Mouse (Mus musculus): ENCODE results near the gene Wasf1. TPM values are rescaled to one million over a fixed set of nuclear protein-coding genes. Genes with fewer than 3 reads are reported as not detected.

Wasf1 gene
- polyA plus RNA-seq (2017; shearing (Covaris generic)): not detected

DNA sequence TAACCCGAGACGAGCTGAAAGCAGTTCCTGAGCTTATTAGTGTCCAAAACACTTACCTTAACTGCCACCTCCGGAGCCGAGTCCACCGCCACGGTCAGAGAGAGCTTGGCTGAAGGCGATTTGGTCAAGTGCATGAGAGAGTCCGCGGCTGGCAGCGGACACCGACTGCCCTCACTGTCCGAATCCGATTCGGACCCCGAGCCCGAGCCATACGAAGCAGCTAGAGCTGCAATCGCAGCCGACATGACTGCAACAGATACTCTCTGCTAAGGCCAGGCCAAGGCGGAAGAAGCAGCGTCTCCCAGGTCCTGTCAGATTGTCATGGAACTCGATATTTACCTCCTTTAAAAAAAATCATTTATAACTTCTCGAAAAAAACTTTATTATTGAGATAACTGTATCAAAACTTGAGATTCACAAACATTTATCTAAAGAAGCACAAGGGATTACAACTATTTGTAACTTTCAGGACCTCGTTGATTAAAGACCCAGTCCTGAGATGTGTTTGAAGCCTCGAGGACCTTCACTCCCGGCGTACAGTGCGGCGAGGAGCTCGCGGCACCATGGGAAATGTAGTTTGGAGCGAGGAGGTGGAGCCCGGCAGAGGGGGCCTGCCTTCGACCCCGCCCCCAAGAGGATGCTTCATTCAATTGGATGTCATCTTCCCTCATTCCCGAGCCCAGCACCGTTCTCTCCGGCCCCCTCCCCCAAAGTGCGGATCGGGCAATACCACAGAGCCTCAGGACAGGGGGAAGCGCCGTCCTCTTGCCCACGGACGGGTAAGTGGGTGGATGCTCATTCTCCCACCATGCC, at the start of gene Wasf1, which contains the start of gene Cdc40:
Gene Wasf1 (plus strand): TSS at position 645 of the 813 bp plus-strand sequence.
Gene Cdc40 (minus strand): TSS at position 481 of the 813 bp plus-strand sequence.

Other genes with a start within 250 kb of the Wasf1 start
- not detected for gene Mettl24, start 200.2 kb upstream of the Wasf1 start, polyA plus RNA-seq (2017; shearing (Covaris generic))
- gene Cdc40, start 164 bp upstream of the Wasf1 start, polyA plus RNA-seq (2017; shearing (Covaris generic)): 72.0 TPM
- not detected for gene Gpr6, start 188.8 kb downstream of the Wasf1 start, polyA plus RNA-seq (2017; shearing (Covaris generic))